Mouse (Mus musculus): ENCODE measurements at regions not wholly inside any gene's neighbourhood (a gene's known extent, or its start where the extent isn't known, plus 50 kb on each side); places are given as distances from the start of the nearest gene placed in this dataset.

DNA sequence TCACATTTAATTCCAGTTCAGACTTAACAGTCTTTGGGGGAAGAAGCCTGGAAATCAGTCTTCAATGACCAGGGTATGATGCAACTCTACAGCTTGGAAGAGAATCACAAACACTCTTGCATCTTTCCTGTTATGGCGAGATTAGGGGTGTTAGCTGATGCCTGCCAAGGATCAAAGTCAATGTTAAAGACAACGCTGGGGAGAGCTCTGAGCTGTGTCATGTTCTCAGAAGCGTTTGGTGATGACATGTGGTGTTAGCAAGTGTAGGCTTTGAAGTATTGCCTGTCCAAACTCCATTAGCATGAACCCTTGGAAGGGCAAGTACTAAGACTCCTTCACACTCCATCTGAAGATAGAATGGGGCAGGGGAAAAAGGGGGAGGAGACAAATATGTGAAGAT lies 187.7 kb upstream of the 1700056E22Rik start:
- TF ChIP-seq CEBPB (IDR thresholded peaks at IDR 0.05; ENCODE audit: insufficient read depth, poor library complexity, severe bottlenecking): 0 out of 2 replicates have a peak, but pooled peaks have one; percentile 18
- no peak for TF ChIP-seq TCF12 (IDR thresholded peaks at IDR 0.05; ENCODE audit: insufficient read depth, poor library complexity, severe bottlenecking)
- no peak for TF ChIP-seq POLR2A (IDR thresholded peaks at IDR 0.05; ENCODE audit: insufficient read length, low read depth)
- no peak for TF ChIP-seq E2F4 (IDR thresholded peaks at IDR 0.05; ENCODE audit: insufficient read depth)
- no peak for TF ChIP-seq REST (IDR thresholded peaks at IDR 0.05; ENCODE audit: insufficient read depth, insufficient read length)
- no peak for TF ChIP-seq MYOD1 (IDR thresholded peaks at IDR 0.05; ENCODE audit: control insufficient read depth in 1 of 3, insufficient read length in 2 of 3, low read depth in 2 of 3)
- no peak for TF ChIP-seq USF1 (IDR thresholded peaks at IDR 0.05; ENCODE audit: low read depth)
